ENCODE assay signal across 12 mouse cellular contexts in genomic region chr10:76627714-76628113, GRCm38 (mm10). TPM values are rescaled to one million over a fixed set of nuclear protein-coding genes. Genes with fewer than 3 reads are reported as not detected.
"Had no signal": no experiment of that assay in that cellular context is flagged by ENCODE, and none has a peak within 500 bp of the region (broad histone marks: within the 10 kb centered on the region; RNA-seq: fewer than 3 reads in every experiment).

No protein-coding gene starts in this region.

- H3K27ac ChIP-seq: layer of hippocampus, adult 2 months; limb, embryonic 12.5 days; liver, embryonic 13.5 days; midbrain, embryonic 13.5 days had no signal

- H3K4me2 ChIP-seq: limb, embryonic 12.5 days; liver, embryonic 13.5 days; midbrain, embryonic 13.5 days had no signal

- H3K36me3 ChIP-seq: limb, embryonic 12.5 days; liver, embryonic 13.5 days; midbrain, embryonic 13.5 days had no signal

- DNase-seq: kidney, adult 18-20 months; kidney, postnatal 10 days; kidney, postnatal 4 days; liver; liver, embryonic 13.5 days; liver, postnatal 0 days; right cerebral cortex, postnatal 25 days; thymus, postnatal 4 days had no signal

- H3K9me3 ChIP-seq: limb, embryonic 12.5 days; liver, embryonic 13.5 days; midbrain, embryonic 13.5 days had no signal

- ATAC-seq: liver, postnatal 0 days; midbrain, embryonic 13.5 days had no signal

- H3K4me3 ChIP-seq: layer of hippocampus, adult 2 months; limb, embryonic 12.5 days; liver, embryonic 13.5 days; midbrain, embryonic 13.5 days had no signal

- H3K9ac ChIP-seq: limb, embryonic 12.5 days; liver, embryonic 13.5 days; liver, postnatal 0 days; midbrain, embryonic 13.5 days had no signal

- H3K27me3 ChIP-seq: limb, embryonic 12.5 days; liver, embryonic 13.5 days; midbrain, embryonic 13.5 days had no signal

RNA-seq across cellular contexts. Expression of gene Ftcd, which starts 52.3 kb away (rescaled TPM):
- polyA plus RNA-seq: limb, embryonic 12.5 days; neural tube, embryonic 14.5 days had no signal
